Mouse (Mus musculus) 3T3-L1 (cell line): ENCODE results near the gene Yars2.
"Not testable (repeated sequence)": the region's sequence is repeated elsewhere in the genome, so short reads cannot be mapped to it uniquely, and the experiment has no call there.

ENCODE experiments used
- DNase-seq: peaks from one replicate; pipeline ENCODE4 v3.0.0-alpha.2; 2015; ENCODE audit warnings: low read depth, low spot score

Yars2 gene

DNA sequence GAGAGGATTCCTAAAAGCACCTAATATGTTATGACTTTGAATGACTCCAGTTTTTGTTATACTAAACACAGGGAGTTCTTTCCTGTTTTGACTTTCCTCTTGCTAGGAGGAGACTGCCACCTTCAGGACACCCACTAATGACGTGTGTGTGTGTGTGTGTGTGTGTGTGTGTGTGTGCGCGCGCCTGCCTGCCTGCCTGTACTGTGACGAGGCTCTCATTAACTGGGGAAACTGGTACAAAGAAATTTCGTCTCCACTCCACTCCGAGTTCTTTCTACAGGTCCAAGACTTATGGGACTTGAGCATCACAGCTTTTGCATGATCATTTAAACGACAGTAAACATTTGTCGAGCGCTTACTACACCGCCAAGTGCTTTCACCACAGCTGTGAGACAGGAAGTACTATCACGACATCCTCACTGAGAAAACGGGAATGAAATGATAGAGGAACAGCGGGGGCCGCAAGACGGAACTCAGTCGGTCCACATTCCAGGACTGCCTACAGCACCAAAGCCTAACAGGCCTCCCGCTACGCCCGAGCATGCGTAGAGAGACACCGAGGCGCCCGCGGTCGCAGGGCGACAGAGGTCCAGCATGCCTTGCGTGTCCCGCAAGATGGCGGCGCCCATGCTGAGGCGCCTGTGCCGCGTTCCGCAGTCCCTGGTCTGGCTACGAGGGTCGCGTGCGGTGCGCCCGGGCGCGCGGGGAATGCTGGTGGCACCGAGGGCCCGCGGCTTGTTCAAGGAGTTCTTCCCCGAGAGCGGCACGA, at the start of gene Yars2:
Yars2 (plus strand) TSS at position 597 of the 769 bp plus-strand sequence.
- DNase-seq = peak; percentile 97

DNA sequence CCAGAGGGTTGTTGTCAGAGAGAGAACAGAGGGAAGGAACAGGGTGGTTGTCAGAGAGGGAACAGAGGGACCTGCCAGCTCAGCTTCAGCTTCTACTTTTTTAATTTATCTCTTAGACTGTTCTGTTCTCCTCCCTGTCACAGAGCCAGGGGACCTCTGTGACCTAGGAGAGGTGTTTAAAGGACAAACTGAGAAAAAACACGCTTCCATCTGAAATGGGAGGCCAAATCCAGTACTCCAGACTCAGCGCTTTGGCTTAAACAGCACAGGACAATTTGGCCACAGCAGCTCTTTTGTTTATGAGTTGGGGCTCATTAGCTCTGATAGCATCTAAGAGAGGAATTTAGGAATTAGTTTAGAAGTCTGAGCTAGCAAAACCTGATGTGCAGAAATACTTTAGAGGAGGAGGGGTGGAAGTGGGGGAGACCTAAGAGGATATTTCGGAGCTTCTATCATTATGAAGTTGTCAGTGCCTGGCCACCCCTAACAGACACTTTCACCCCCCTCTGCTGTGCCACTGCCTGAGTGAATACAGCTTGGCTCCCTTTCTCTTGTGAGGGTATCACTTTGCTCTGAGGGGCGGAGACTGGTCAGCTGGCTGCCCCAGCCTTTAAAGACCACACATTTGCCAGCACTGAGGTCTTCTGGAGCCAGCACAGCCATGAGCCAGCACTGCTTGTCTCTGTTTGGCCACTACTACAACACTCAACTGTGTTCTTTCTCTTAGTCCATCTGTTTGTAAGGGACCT, 49.3 kb upstream of the Yars2 start:
- no peak for DNase-seq

DNA sequence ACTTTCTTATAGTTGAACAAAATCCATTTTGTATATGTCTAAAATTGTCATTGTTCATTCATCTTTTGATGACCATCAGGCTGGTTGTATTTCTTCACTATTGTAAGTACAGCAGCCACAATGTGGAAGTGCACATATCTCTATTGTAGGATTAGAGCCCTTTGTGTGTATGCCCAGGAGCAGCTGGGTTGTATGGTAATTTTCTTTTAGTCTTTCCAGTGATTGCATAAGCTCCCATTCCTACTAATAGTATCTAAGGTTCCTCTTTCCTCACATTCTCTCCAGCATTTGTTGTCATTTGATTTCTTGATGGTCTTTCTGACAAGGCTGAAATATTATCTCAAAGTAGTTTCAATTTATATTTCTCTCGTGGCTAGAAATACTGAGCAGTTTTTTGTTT, 47.5 kb upstream of the Yars2 start:
- no peak for DNase-seq

DNA sequence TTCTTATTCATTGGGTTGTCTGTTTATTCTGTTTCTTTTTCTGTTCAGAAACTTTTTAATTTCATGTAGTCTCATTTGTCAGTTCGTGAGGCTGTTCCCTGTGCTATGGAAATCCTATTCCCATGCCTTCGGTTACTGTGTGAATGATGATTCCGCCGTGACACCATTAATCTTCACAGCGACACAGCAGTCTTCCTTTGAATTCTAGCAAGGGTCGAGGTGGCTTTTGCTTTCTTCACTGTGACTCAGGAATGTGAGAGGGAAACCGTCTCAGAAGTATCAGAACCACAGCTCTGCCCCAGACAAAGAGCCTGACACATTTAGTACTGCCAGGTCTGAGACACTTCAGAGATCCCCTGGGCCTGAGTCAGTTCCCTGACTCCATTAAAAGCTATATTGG, 46.9 kb upstream of the Yars2 start:
- DNase-seq = no peak

DNA sequence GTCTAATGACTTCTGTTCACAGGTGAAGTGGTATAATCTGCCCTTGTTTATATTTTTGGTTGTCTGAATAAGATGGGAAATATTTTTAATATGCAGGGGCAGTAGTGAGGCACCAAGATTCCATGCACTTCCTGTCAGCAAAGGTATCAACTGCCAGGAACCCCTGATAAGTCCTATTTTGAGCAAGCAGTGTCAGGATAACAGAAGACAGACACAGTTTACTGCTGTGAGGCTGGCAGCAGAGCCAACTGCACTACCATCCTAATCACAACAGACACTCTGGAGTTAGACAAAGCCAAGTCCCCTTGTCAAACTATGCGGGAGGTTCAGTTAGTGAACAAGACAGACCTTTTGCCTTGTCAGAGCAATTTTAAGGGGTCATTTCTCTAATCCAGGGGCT, 46.1 kb upstream of the Yars2 start:
- no peak for DNase-seq

DNA sequence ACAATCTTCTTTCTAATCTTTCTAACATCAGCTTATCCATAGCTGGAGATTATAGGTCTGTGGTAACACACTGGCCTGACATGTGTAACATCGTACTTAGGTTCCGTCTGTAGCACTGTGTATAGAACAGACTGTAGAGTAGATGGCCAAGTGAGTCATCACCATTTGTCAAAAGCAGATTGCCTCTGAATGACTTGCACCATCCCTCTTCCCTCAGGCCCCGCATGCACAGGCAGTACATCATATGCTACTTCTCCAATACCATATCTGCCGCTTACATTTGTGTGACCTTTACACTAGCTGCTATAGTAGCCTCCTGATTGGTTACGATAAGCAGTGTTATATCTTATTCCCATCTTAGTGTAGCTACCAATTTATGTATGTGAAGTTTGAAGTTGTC, 41.9 kb upstream of the Yars2 start:
- DNase-seq = peak; percentile 50

DNA sequence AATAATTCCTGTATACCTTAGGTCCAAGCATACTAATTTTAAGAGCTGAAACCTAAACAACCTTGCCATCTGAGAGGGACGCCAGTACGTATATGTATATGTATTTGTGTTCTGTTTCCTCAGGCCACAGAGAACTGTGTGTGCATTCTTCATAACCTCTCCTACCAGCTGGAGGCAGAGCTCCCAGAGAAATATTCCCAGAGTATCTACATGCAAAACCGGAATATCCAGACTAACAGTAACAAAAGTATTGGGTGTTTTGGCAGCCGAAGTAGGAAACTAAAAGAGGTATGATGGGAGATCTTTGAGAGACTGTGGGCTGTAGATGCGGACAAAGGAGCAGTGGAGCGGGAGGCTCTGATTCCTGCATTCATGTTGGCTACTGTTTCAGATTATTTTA, 41.3 kb upstream of the Yars2 start:
- no peak for DNase-seq

DNA sequence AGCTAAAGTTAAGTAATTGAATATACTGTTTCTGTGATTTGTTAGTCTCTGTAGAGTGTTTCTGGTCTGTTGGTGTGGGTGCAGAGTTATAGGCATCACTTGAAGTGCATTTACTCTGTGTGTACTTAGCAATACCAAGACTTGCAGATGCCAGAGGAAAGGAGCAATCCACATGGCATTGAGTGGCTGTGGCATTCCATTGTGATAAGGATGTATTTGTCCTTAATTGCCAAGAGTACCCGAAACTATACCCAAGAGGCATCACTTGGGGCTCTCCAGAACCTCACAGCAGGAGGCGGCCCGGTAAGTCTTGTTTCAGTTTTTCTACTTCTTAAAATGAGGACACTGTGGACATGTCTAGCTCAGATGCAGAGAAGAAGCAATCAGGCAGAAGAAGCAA, 40.3 kb upstream of the Yars2 start:
- DNase-seq = no peak

DNA sequence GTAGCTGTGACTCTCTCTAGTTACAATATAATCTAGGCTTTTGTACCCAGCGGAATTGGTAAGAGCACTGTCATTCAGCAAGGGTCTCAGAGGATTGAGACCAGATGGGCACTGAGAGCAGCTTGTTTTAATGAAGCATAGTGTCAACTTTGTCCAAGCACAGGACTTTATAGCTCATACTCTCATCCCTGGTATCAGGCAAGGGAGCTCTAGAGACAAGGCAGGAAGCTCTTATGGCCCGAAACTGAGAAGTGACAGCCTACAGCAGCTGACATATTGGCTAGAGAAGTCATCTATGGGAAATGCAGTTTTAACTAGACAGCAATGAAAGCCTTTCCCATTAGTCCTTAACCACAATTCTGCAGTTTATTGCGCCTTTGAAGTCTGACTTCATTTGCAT, 29.8 kb upstream of the Yars2 start:
- no peak for DNase-seq

DNA sequence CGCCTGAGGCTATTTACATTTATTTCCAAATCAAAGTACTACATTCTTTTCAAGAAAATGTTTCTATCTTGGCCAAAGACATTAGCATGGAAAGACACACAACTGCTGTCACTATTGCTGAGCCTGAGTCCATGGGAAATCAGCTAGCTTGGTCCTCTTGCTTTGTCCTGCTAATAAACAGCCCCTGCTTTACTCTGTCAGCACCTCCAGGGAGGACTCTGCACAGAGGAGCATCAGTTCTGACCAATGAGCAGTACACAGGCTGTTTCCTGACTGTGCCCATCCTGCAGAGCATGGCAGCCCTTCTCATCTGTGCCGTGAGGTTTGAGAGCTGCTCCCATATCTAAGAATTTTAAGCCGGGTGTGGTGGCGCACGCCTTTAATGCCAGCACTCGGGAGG, 29.0 kb upstream of the Yars2 start:
- DNase-seq = no peak

DNA sequence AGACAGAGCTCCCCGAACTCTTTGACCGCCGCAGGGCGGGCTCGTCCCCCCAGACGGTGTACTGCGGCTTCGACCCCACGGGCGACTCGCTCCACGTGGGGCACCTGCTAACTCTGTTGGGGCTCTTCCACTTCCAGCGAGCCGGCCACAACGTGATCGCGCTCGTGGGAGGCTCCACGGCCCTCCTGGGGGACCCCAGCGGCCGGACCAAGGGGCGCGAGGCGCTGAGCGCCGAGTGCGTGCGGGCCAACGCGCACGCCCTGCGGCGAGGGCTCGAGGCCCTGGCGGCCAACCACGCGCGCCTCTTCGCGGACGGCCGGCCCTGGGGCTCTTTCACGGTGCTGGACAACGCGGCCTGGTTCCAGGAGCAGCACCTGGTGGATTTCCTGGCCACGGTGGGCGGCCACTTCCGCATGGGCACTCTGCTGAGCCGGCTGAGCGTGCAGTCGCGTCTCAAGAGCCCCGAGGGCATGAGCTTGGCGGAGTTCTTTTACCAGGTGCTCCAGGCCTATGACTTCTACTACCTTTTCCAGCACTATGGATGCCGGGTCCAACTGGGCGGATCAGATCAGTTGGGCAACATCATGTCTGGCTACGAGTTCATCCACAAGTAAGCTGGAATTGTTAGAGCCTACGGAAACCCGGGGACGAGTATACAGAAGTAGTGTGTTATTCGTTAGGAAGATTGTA, 518 bp downstream of the Yars2 start:
- DNase-seq = peak; percentile 72

DNA sequence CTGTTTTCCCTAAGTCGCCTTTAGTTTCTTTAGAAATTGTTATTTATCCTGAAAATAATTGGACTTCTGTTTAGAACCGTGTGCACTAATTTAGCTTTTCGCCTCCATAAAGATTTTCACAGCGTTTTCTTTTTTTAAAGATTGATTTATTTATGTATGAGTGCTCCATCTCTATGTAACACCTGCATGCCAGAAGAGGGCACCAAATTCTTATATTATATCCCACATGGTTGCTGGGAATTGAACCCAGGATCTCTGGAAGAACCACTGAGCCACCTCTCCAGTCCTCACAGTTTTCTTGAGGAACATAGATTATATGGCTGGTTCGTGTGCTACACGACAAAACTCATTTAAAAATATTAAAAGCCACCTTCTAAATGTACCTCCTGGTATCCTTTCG, 1.1 kb downstream of the Yars2 start:
- DNase-seq = peak; percentile 71

DNA sequence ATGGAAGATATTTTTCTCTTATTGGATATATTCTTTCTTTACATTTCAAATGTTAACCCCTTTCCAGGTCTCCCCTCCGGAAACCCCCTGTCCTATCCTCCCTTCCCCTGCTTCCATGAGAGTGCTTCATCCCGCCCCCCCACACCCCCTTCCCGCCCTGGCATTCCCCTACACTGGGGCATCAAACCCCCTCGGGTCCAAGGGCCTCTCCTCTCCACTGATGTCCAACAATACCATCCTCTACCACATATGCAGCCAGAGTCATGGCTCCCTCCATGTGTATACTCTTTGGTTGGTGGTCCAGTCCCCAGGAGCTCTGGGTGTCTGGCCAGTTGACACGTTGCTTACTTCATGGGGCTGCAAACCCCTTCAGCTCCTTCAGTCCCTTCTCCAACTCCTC, 8.6 kb downstream of the Yars2 start:
- no peak for DNase-seq

DNA sequence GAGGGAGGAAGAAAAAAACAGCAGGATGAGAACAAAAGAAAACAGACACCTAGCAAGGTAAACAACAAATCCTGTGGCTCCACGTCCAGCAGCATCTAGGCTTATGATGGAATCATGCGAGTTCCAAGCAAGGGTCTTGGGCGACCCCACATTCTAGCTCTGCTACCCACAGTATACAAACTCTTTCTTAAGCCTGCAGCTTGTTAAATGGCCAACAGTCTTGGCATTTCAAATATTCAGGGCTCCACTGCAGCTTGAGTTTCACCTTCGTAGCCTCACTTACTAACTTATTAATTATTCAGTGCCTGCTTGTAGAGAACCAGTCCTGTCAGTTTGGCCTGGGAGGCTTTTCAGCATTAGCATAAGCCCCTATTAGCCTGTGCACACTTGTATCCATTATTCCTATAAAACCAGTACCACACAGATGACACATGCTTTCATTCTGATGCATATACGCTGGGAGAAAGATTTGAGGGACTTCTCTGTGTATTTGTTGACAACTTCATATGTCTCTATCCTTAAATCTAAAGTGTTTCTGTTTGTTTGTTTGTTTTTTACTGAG, 23.1 kb downstream of the Yars2 start:
- no peak for DNase-seq

DNA sequence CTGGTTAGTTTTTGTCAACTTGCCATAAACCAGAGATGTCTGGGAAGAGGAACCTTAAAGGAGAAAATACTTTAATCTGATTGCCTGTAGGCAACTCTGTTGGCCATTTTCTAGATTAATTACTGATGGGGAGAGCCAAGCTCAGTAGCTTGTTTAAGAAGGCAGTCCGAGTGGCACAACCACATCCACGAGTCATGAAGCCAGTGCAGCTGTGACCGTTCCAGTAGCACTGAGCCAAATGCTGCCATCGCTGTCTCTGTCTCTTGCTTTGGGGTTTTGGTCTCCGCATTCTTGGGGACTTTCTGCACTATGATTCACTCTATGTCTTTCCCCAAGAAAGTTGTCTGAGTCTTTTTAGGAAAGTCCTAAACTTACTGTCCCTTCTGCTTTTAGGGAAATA, 43.7 kb downstream of the Yars2 start:
- DNase-seq = peak; percentile 47

DNA sequence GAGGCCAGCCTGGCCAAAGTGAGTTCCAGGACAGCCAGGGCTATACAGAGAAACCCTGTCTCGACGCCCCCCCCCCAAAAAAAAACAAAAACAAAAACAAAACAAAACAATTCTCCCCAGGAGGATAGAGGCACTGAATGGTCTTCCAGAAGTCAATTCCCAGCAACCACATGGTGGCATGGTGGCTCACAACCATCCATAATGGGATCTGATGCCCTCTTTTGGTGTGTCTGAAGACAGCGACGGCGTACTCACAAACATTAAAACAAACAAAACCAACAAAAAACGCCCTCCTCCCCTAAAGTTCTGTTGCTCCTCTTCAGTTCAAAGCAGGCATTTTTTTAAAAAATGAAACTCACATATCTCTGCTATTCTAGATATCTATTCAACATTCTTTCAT, 55.1 kb downstream of the Yars2 start:
- DNase-seq = peak; percentile 52

DNA sequence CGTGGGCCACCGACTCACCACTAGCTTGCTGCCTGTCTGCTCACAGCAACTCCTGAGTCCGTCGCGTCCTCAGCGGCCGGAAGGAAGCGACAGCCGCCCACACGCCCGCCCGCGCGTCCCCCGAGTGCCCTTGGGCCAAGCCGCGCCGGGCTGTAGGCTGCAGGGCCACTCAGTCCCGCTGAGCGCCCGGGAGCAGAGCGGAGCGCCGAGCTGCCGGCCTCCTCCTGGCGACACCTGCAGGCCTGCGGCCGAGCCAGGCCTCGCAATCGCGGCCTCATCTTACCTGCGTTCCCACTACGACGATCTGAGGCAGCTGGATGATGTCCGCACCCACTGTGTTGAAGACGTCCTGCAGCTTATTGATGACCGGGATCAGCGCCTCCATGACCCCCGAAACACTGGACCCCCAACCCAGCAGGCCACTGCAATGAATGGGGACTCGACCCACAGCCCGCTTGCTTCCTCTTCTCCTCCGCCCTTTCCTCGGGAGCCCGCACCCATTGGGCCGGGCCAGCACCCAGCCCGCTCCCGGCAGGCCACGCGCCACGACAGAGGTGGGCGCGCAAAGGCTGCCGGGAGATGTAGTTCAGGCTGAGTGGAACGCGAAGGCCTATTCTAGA, 55.8 kb downstream of the Yars2 start, which contains the start of gene Dnm1l:
Dnm1l (minus strand) TSS at position 479 of the 620 bp plus-strand sequence.
- DNase-seq = peak; percentile 91

DNA sequence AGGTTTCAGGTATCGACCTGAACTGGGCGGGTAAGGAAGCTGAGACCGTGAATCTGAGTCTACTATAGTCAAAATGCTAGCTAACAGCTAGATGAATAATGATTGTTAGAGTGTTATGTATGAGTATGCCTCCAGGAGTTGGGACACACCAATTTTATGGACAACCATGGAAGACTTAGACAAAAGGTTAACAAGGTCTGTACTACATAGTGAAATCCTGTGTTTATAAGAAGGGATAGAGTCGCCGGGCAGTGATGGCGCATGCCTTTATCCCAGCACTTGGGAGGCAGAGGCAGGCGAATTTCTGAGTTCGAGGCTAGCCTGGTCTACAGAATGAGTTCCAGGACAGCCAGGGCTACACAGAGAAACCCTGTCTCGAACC, 56.3 kb downstream of the Yars2 start:
- DNase-seq = not testable (repeated sequence)
